Mouse (Mus musculus) CH12.LX (cell line): ENCODE measurements around the gene Ifi27. TPM values are rescaled to one million over a fixed set of nuclear protein-coding genes. Genes with fewer than 3 reads are reported as not detected.

Experiments
- DNase-seq: peaks from one replicate; pipeline ENCODE4 v3.0.0-alpha.2; 2013; ENCODE audit errors: extremely low read depth
- H3K27ac ChIP-seq: 2 replicates; pipeline ENCODE4 v1.5.1; 2012; ENCODE audit warnings: low read depth, mild to moderate bottlenecking, control low read depth, moderate library complexity; ENCODE audit not compliant: insufficient read depth
- H3K27me3 ChIP-seq: replicated peaks from 2 replicates; pipeline ENCODE3; 2012; ENCODE audit warnings: inconsistent platforms
- H3K36me3 ChIP-seq, 2 experiments: replicated peaks in 1 of 2; 2 replicates each; pipeline versions ENCODE3 to v1.6.1; 2012; ENCODE audit warnings: inconsistent platforms in 1 of 2, low read length in 1 of 2, mild to moderate bottlenecking in 1 of 2, mixed read lengths in 1 of 2, moderate library complexity in 1 of 2; ENCODE audit not compliant: control insufficient read depth in 1 of 2, insufficient read depth in 1 of 2
- H3K4me1 ChIP-seq, 2 experiments: 2 replicates each; pipeline ENCODE4 v1.6.1; 2012; ENCODE audit warnings: inconsistent platforms in 1 of 2, moderate library complexity in 1 of 2; ENCODE audit not compliant: insufficient read depth in 2 of 2, control insufficient read depth in 1 of 2
- H3K4me2 ChIP-seq: 2 replicates; pipeline ENCODE4 v1.6.1; 2012; ENCODE audit warnings: low read depth, mild to moderate bottlenecking, control low read depth; ENCODE audit not compliant: poor library complexity, insufficient read depth, severe bottlenecking
- H3K4me3 ChIP-seq, 3 experiments: fragments of 150-350 bp in 1 of 3; sonication (generic) in 1 of 3; replicated peaks in 1 of 3; 2 replicates each; pipeline versions ENCODE3 to v1.5.1; 2011 to 2012; ENCODE audit warnings: low read depth in 2 of 3, low read length in 2 of 3, mild to moderate bottlenecking in 2 of 3, moderate library complexity in 2 of 3, control low read depth in 1 of 3, improper control_type of control experiment in 1 of 3, inconsistent platforms in 1 of 3, mixed read lengths in 1 of 3; ENCODE audit not compliant: poor library complexity in 1 of 3
- H3K79me2 ChIP-seq: replicated peaks from 2 replicates; pipeline ENCODE4 v1.6.1; 2012; ENCODE audit warnings: mild to moderate bottlenecking, moderate library complexity; ENCODE audit not compliant: control insufficient read depth, poor library complexity, insufficient read depth, severe bottlenecking; ENCODE audit errors: extremely low read depth
- H3K9ac ChIP-seq: 2 replicates; pipeline ENCODE4 v1.6.1; 2012; ENCODE audit warnings: low read depth, mild to moderate bottlenecking, control low read depth, moderate library complexity; ENCODE audit not compliant: insufficient read depth
- H3K9me3 ChIP-seq: replicated peaks from 2 replicates; pipeline ENCODE3; 2012; ENCODE audit warnings: low read length, inconsistent platforms, mixed read lengths
- BHLHE40 ChIP-seq: IDR thresholded peaks from 2 replicates; pipeline ENCODE4 v1.6.1; 2011; ENCODE audit warnings: mild to moderate bottlenecking, low read depth, low read length, improper control_type of control experiment
- CHD2 ChIP-seq: IDR thresholded peaks from 2 replicates; pipeline ENCODE4 v1.6.1; 2011; ENCODE audit warnings: low read length, improper control_type of control experiment
- E2F4 ChIP-seq: IDR thresholded peaks from 2 replicates; pipeline ENCODE4 v1.6.1; 2011; ENCODE audit warnings: low read depth, low read length, improper control_type of control experiment; ENCODE audit not compliant: insufficient replicate concordance
- ELF1 ChIP-seq: IDR thresholded peaks from 2 replicates; pipeline ENCODE4 v1.6.1; 2014; ENCODE audit warnings: low read depth, mild to moderate bottlenecking, inconsistent platforms, low read length, improper control_type of control experiment
- GABPA ChIP-seq: IDR thresholded peaks from 2 replicates; pipeline ENCODE4 v1.6.1; 2012; ENCODE audit warnings: low read depth, low read length, improper control_type of control experiment, inconsistent platforms; ENCODE audit not compliant: insufficient replicate concordance
- IRF4 ChIP-seq: IDR thresholded peaks from 2 replicates; pipeline ENCODE4 v1.6.1; 2014; ENCODE audit warnings: low read depth, mild to moderate bottlenecking, inconsistent platforms, low read length, improper control_type of control experiment
- KAT2A ChIP-seq: IDR thresholded peaks from 2 replicates; pipeline ENCODE4 v1.6.1; 2012; ENCODE audit warnings: low read length, improper control_type of control experiment, inconsistent platforms; ENCODE audit not compliant: insufficient replicate concordance
- MAX ChIP-seq: IDR thresholded peaks from 2 replicates; pipeline ENCODE4 v1.6.1; 2011; ENCODE audit warnings: low read length, improper control_type of control experiment
- MAZ ChIP-seq: IDR thresholded peaks from 2 replicates; pipeline ENCODE4 v1.6.1; 2012; ENCODE audit warnings: low read depth, mild to moderate bottlenecking, inconsistent platforms, low read length, improper control_type of control experiment, moderate library complexity
- MYC ChIP-seq: IDR thresholded peaks from 2 replicates; pipeline ENCODE4 v1.6.1; 2011; ENCODE audit warnings: low read depth, mild to moderate bottlenecking, improper control_type of control experiment, low read length
- NELFE ChIP-seq: IDR thresholded peaks from 2 replicates; pipeline ENCODE4 v1.6.1; 2011; ENCODE audit warnings: low read depth, low read length, improper control_type of control experiment
- NRF1 ChIP-seq: IDR thresholded peaks from 2 replicates; pipeline ENCODE4 v1.6.1; 2014; ENCODE audit warnings: low read depth, mild to moderate bottlenecking, inconsistent platforms, low read length, improper control_type of control experiment, moderate library complexity
- PAX5 ChIP-seq: IDR thresholded peaks from 2 replicates; pipeline ENCODE4 v1.6.1; 2012; ENCODE audit warnings: low read length, inconsistent platforms, mixed read lengths
- POLR2A ChIP-seq: IDR thresholded peaks from 2 replicates; pipeline ENCODE4 v1.6.1; 2011; ENCODE audit warnings: low read depth, mild to moderate bottlenecking, improper control_type of control experiment, low read length
- SMC3 ChIP-seq: IDR thresholded peaks from 2 replicates; pipeline ENCODE4 v1.6.1; 2011; ENCODE audit warnings: low read depth, low read length, improper control_type of control experiment
- TCF12 ChIP-seq: IDR thresholded peaks from 2 replicates; pipeline ENCODE4 v1.6.1; 2014; ENCODE audit warnings: low read depth, mild to moderate bottlenecking, inconsistent platforms, low read length, improper control_type of control experiment
- USF2 ChIP-seq: conservative IDR thresholded peaks from 2 replicates; pipeline ENCODE4 v1.6.1; 2011; ENCODE audit warnings: low read depth, low read length, improper control_type of control experiment
- ZMIZ1 ChIP-seq: IDR thresholded peaks from 2 replicates; pipeline ENCODE4 v1.6.1; 2012; ENCODE audit warnings: low read depth, mild to moderate bottlenecking, inconsistent platforms, low read length, improper control_type of control experiment
- ZNF384 ChIP-seq: IDR thresholded peaks from 2 replicates; pipeline ENCODE4 v1.6.1; 2012; ENCODE audit warnings: low read depth, low read length, improper control_type of control experiment, inconsistent platforms
- dilution Hi-C: fragments of 300-500 bp; cut with MboI; formaldehyde crosslinking; loops from 2 replicates; pipeline ENCODE4 v1.14.3; 2020; ENCODE audit warnings: low sequenced_read_pairs; ENCODE audit not compliant: extremely low pct_unique_long_range_greater_than_20kb, extremely low pct_ligation_motif_present
- in situ Hi-C: fragments of 300-500 bp; cut with MboI; formaldehyde crosslinking; loops from 3 replicates; pipeline ENCODE4 v1.14.3; 2019; ENCODE audit warnings: low sequenced_read_pairs, low pct_ligation_motif_present, low pct_unique_long_range_greater_than_20kb, mixed read lengths
- polyA plus RNA-seq: library from polyadenylated mRNA; unstranded; fragments of >175 nt; gene quantifications from 2 replicates; pipeline ENCODE4 v1.2.1, GENCODE M21; 2012; ENCODE audit warnings: low read depth; ENCODE audit not compliant: insufficient read length
- total RNA-seq, 2 experiments: library from RNA; depleted of rRNA; stranded (reverse); fragments of 300-350 nt in 1 of 2; fragments of >200 nt in 1 of 2; gene quantifications; 2 replicates each; pipeline ENCODE4 v1.2.3; 2012 to 2014

The Ifi27 gene
- total and polyA plus RNA-seq, 3 experiments, result 132 to 198 (median 135) TPM

DNA sequence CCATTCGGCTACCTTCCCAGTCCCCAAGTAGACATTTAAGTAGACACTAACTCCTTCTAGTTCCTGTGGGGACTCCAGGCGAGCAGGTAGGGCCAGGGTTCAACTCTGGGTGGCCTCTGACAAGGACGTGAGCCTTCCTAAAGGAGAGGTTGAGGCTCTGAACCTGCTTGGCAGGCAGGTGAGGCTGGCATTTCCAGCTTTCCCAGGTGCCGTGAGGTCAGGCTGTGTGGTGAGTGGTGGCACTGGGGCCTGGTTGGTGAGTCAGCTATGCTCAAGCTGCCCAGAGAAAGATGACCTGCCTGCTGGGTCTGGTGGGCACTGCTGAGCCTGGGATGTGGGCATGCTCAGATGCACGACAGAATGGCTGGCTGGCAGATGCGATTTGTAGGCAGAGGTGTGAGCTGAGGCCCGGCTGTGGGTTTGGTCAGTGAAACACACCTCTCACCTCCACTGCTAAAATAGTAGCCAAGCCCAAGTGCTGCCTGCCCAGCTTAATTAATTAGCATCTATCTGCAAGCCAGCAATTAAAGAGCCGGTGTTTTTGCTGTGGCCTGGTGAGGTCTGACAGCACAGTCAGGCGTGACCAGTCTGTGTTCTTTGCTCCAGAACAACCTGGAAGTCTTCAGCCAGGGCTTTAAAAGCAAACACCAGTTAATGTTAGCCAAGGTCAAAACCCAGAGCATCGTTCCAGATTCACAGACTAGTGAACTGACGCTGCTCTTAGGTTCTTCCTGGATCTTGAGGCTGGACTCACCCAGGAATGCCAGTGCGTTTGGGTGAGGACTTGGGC, 38.3 kb upstream of the Ifi27 start:
- DNase-seq, result no peak
- H3K4me2 ChIP-seq, result no peak overlapping the region
- H3K79me2 ChIP-seq, result no peaks in the 10 kb centered on the region; the same call in 1 of the 2 replicates
- H3K4me1 ChIP-seq, result peaks cover 0 to 28% of the 10 kb centered on the region in 2 experiments; a peak in 2 of 4 replicates
- no peak overlapping the region for H3K4me3 ChIP-seq
- H3K36me3 ChIP-seq, result peaks cover 4 to 43% of the 10 kb centered on the region in 2 experiments
- H3K9ac ChIP-seq, result no peak overlapping the region
- TF ChIP-seq ZMIZ1, result no peak
- TF ChIP-seq ELF1, result no peak
- no peak for TF ChIP-seq KAT2A
- no peak for TF ChIP-seq GABPA
- no peak for TF ChIP-seq SMC3
- TF ChIP-seq MAZ, result no peak
- no peak for TF ChIP-seq BHLHE40
- TF ChIP-seq ZNF384, result no peak
- TF ChIP-seq TCF12, result no peak
- TF ChIP-seq PAX5, result no peak
- TF ChIP-seq E2F4, result no peak
- no peak for TF ChIP-seq CHD2
- no peak for TF ChIP-seq MYC
- dilution Hi-C loops (no loop called here), in situ Hi-C loops (no loop called here)
- H3K27ac ChIP-seq, result no peak overlapping the region
- H3K9me3 ChIP-seq, result no peaks in the 10 kb centered on the region
- no peaks in the 10 kb centered on the region for H3K27me3 ChIP-seq

DNA sequence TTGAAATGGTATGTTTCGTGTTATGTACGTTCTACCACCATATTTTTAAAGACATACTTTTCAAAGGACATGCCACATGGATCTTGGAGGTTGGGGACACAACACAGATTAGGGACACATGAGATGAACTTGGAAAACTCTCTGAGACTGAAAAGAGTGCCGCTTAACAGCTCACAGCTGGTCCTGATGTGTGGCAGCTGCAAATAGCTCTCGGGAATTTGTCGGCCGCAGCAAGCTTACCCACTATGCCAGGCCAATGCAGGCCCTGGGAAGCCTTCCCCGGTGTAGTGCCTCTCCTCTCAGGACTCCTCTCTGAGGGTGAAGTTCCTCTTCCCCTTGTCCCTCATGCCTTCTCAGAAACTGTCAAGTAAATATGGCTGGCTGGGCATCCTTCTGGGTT, 37.3 kb upstream of the Ifi27 start:
- Histone ChIP-seq H3K27ac (no peak overlapping the region), H3K4me3 (no peak overlapping the region), H3K27me3 (no peaks in the 10 kb centered on the region), H3K79me2 (no peaks in the 10 kb centered on the region; the same call in 1 of the 2 replicates), H3K9ac (no peak overlapping the region), H3K9me3 (no peaks in the 10 kb centered on the region), H3K4me2 (no peak overlapping the region), H3K36me3 (peaks cover 8 to 50% of the 10 kb centered on the region in 2 experiments), H3K4me1 (peaks cover 0 to 28% of the 10 kb centered on the region in 2 experiments; a peak in 2 of 4 replicates)
- in situ Hi-C loops (no loop called here), dilution Hi-C loops (no loop called here)
- no peak for DNase-seq
- TF ChIP-seq ZNF384 (no peak), IRF4 (no peak), ELF1 (no peak), USF2 (no peak), CHD2 (no peak), MAX (no peak), NELFE (no peak), GABPA (no peak), POLR2A (no peak), NRF1 (no peak)
